Mouse (Mus musculus): ENCODE measurements around the gene Pnp2.

Gene Pnp2

GRCm38 (mm10) chr14:51007914-51008713 is 52.3 kb downstream of the Pnp2 start:
- no peak for ATAC-seq (ENCODE audit: insufficient number of reproducible peaks, low FRiP score, low TSS enrichment)

GRCm38 (mm10) chr14:51008781-51009180 is 53.0 kb downstream of the Pnp2 start:
- no peak for ATAC-seq (ENCODE audit: insufficient number of reproducible peaks, low FRiP score, low TSS enrichment)

GRCm38 (mm10) chr14:51009572-51009971 is 53.8 kb downstream of the Pnp2 start:
- ATAC-seq (ENCODE audit: insufficient number of reproducible peaks, low FRiP score, low TSS enrichment): no peak
